Mouse (Mus musculus) left cerebral cortex, postnatal 36 days (tissue): ENCODE data around the gene Zfp106. TPM values are rescaled to one million over a fixed set of nuclear protein-coding genes. Genes with fewer than 3 reads are reported as not detected.

Experiments used
- DNase-seq, 2 experiments: peaks; one replicate each; pipeline ENCODE4 v3.0.0; 2021 to 2022; ENCODE audit warnings: low spot score in 2 of 2, mixed read lengths in 1 of 2
- intact Hi-C: fragments of 180-260 bp; cut with DNase I; formaldehyde crosslinking; loops from one replicate; pipeline ENCODE4 v1.15.1; 2025
- total RNA-seq, 2 experiments: library from RNA; stranded (reverse); gene quantifications; 2 replicates each; pipeline ENCODE4 v1.2.3; 2021

Gene Zfp106
- total RNA-seq, 2 experiments from 2014 or later = 154 to 162 TPM

DNA sequence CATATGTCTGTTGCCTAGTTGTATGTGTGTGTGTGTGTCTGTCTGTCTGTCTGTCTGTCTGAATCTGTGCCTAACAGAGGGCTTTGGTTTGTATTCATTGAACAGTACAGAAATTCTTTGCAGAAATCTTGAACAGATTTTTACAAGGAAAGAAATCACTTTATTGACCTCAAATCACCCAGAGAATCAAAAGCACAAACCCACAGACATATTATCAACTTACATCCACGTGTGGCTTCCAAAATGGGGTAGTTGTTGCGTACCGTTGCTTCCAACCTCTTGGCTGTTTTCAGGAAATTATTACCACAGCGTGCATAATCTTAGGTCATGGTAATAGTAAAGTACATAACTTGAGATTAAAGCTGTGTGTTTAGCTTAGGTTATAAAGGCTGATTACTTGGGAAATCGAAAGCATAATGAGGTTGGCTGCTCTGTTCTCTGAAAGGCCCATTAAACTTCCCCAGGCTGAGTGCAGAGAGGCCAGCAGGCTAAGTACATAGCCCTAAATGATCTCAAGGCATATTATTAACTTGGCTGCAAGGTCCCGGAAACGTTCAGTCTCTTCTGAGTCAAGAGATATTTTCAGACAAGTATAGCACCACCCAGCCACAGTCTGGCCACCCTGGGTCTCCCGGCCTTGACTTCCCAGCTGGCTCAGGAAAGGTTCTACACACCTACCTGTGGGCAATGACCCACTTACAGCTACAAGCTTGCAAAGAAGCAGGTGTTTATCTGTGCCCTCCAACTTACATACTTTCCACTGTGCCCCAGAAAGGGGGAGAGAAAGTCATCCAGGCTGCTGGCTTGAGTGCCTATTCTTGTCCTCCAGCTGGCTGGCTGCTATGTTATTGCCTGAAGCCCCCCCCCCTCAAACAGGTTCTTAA, 80.9 kb downstream of the Zfp106 start:
- intact Hi-C loops = no loop called here
- no peak for DNase-seq

DNA sequence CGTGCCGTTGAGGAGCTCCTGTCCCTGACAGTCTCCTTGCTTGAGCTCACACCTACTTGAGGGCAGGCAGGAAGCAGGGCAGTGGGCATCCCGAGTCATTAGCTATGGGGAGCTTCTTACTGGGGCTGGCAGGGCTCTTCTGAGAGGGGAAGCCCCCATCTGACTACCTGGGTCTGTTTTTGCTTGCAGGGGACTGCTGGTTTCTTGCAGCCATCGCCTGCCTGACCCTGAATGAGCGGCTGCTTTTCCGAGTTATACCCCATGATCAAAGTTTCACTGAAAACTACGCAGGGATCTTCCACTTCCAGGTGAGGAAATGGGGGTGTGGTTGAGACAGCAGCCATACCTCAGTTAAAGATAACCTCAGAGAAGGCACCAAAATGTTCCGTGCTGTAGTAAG, 81.7 kb downstream of the Zfp106 start:
- intact Hi-C loops = no loop called here
- DNase-seq = no peak

DNA sequence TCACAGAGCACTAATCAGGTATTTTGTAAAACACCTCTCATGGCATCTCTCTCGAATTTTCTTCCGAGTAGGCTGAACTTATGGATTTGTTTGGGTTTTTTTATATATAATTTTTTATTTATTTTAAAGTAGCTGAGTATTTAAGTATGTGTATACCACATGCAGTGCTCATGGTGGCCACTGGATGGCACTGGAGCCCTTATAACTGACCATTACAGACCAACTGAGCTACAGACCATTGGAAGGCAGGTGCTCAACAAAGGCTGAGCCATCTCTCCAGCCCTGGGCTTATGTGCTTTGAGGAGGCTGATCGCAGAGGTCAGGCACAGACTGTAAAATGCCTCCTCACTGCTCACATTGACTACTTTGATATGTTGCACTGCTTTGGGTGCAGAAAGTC, 85.0 kb downstream of the Zfp106 start:
- peak; percentile 45 to 52 for DNase-seq
- intact Hi-C loops = loop anchor here (10.0 kb wide), 1 partner anchor 176 kb away; no protein-coding TSS in a partner anchor

DNA sequence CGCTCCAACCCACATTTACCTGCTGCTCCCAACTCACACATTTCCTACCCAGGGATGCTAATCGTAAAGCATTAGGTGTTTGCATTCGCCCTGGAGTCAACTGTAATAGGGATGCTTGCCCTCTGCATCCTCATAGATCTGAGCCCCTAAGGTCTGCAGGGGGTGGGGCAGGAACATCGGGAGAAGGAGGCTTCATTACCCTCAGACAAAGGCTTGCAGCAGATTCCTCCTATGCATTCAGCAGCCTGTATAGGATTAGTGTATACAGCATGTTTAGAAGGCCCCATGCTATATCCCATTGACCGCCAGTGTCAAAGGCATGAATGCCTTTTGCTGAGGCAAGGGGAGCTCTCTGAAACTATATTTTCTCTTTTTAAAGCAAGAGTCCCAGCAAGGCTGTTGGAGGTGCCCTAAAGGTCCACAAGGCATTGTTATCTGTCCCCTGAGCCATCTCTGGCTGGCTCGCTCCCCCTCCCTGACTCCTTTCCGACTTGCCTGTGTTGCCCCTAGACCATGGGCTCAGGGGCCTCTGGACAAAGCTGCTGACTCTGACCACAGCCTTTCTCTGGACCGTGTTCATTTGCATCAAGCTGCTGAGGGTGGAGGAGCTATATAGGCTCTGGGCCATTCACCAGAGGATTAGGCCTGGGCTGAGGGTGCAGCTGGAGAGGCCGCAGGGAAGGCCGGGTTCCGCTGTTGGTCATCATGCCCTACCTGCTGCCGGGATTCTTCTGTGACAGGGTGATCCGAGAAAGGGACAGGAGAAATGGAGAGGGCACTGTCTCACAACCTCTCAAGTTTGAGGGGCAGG, 87.2 kb downstream of the Zfp106 start:
- intact Hi-C loops = loop anchor here (10.0 kb wide), 1 partner anchor 178 kb away; no protein-coding TSS in a partner anchor
- no peak for DNase-seq

DNA sequence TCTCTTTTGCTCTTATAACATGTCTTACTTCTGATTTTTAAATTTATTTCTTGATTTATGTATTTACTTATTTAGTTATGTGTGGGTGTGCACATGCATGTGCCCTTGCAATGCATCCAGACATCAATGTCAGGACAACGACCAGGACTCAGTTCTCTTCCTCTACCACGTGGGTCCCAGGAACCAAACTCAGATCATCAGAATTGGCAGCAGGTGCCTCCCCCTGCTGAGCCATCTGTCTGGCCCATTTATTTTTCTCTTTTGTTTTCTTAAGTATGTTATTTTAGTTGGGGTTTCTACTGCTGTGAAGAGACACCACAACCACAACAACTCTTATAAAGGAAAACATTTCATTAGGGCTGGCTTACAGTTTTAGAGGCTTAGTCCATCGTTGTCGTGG, 92.8 kb downstream of the Zfp106 start:
- DNase-seq = no peak
- intact Hi-C loops = loop anchor here (10.0 kb wide), 1 partner anchor 184 kb away; no protein-coding TSS in a partner anchor

GRCm38 (mm10) chr2:120469715-120470114, 93.9 kb downstream of the Zfp106 start:
- DNase-seq = no peak
- intact Hi-C loops = loop anchor here (10.0 kb wide), 1 partner anchor 185 kb away; no protein-coding TSS in a partner anchor

- DNase-seq = no peak
- intact Hi-C loops = no loop called here
Measured at GRCm38 (mm10) chr2:120469220-120469619, 94.4 kb downstream of the Zfp106 start.

DNA sequence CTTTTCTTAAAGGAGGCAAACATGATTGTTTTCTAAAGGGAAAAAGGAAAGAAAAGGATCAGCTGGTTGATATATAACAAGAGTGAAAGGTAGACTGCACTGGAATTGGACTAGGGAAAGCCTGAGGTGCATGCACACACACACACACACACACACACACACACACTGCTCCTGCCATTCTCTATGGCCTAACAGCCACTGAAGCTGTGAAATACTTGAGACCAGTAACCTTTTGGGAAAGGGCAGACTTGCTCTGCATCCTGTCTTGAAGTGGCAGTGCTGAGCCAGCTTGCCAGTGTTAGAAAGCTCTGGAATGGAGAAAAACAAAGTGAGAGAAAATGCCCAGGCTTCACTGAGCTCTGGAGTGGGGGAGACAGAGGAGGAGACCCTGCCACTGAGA, 95.6 kb downstream of the Zfp106 start:
- DNase-seq = no peak
- intact Hi-C loops = no loop called here

- no peak for DNase-seq
- intact Hi-C loops = no loop called here
Measured at GRCm38 (mm10) chr2:120465397-120465785, 98.3 kb downstream of the Zfp106 start.

GRCm38 (mm10) chr2:120464732-120465396, 98.8 kb downstream of the Zfp106 start:
- no peak for DNase-seq

DNA sequence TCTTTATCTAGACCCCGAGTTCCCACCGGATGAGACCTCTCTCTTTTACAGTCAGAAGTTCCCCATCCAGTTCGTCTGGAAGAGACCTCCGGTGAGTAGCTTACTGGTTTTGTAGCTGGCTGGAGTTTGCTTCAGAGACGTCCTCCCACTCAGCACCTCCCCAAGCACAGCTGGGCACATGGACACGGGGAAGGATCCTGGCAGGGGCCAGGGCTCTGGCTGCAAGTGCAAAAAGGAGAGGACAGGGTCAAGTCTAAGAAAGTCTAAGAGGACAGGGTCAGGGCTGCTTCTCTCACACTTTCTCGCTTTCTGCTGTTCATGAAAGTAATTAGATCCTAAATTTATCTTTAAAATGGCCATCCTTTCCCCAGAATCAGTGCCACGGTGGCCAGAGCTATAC, 99.6 kb downstream of the Zfp106 start:
- DNase-seq = no peak
- intact Hi-C loops = no loop called here

More at GRCm38 (mm10) chr2:120464732-120465396, 98.8 kb downstream of the Zfp106 start:
- intact Hi-C loops = no loop called here

DNA sequence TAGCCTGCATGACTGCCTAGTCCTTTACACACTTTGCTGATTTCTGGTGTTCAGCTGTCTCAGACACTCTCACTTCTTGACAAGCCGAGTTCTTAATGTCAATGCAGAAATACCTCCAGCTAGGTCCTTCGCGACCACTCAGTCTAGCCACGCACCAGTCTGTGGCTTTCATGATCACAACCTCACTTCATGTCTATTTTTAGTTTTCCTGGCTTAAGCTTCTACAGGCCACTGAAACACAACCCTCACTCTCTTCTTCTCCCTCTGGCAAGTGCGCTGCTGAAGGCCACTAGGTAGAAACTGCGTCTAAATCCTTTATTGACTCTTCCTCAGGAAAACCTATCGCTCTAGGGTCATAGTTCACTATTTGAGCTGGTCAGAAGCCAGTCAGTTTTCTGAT, 100.3 kb downstream of the Zfp106 start:
- intact Hi-C loops = no loop called here
- DNase-seq = no peak

DNA sequence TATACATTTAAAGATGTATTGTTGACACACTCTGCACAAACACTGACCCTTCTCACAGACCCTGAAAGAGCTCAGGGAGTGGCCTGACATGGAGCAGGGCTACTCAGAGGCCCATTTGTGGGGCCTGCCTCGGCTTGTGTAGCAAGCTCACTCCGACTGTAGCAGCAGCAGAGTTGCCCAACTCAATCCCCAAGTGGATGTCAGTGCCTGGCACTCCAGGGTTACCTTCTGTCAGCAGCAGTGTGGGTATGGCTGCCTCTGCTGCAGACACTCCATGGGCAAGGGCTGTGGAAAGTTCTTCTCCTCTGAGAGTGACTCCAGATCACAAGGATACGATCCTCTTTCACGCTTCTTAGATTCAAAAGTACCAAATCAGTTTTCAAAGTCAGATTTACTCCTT, 103.4 kb downstream of the Zfp106 start:
- DNase-seq = no peak
- intact Hi-C loops = no loop called here

Other genes starting within 250 kb of the Zfp106 start
- gene Pla2g4f, start 249.7 kb downstream of the Zfp106 start, total RNA-seq = not detected
- 10 to 100 TPM; 65.5 to 74.3 TPM for gene Vps39, start 210.7 kb downstream of the Zfp106 start, total RNA-seq
- 10 to 100 TPM; 14.2 to 15.0 TPM for gene Ganc, start 159.9 kb downstream of the Zfp106 start, total RNA-seq
- 10 to 100 TPM; 35.1 to 40.0 TPM for gene Tmem87a, start 159.7 kb downstream of the Zfp106 start, total RNA-seq
- gene Capn3, start 107.8 kb downstream of the Zfp106 start, total RNA-seq = 1 to 10 TPM; 4.0 to 4.4 TPM
- 10 to 100 TPM; 13.3 to 15.9 TPM for gene Snap23, start 3.8 kb upstream of the Zfp106 start, total RNA-seq
- 10 to 100 TPM; 14.0 to 15.1 TPM for gene Haus2, start 45.5 kb upstream of the Zfp106 start, total RNA-seq
- 10 to 100 TPM; 34.5 to 44.9 TPM for gene Lrrc57, start 45.7 kb upstream of the Zfp106 start, total RNA-seq
- 10 to 100 TPM in 1 of 2 experiments, 1 to 10 TPM in 1; 7.1 to 10.2 TPM for gene Stard9, start 65.3 kb upstream of the Zfp106 start, total RNA-seq